Mouse (Mus musculus) megakaryocyte, embryonic 14.5 days (primary cell): ENCODE data around the gene Clta.

ENCODE experiments used
- FLI1 ChIP-seq: IDR thresholded peaks from 2 replicates; pipeline ENCODE4 v1.6.1; 2012; ENCODE audit warnings: low read length, inconsistent platforms, mixed read lengths
- GATA1 ChIP-seq: IDR thresholded peaks from 3 replicates; pipeline ENCODE4 v1.6.1; 2012; ENCODE audit warnings: mixed read lengths, low read length, inconsistent platforms, borderline replicate concordance

- no peak for TF ChIP-seq GATA1
- TF ChIP-seq FLI1 = no peak
Observed at GRCm38 (mm10) chr4:43983756-43984155, 20.5 kb upstream of the Clta start.
